Mouse (Mus musculus) monocyte, adult 2 months (primary cell): ENCODE measurements around the gene Prr3.
"Not testable (repeated sequence)": the region's sequence is repeated elsewhere in the genome, so short reads cannot be mapped to it uniquely, and the experiment has no call there.

ENCODE experiments used
- DNase-seq, 2 experiments: peaks; one replicate each; pipeline ENCODE4 v3.0.0; 2022; ENCODE audit warnings: low spot score in 2 of 2, low read depth in 1 of 2

Prr3 gene

DNA sequence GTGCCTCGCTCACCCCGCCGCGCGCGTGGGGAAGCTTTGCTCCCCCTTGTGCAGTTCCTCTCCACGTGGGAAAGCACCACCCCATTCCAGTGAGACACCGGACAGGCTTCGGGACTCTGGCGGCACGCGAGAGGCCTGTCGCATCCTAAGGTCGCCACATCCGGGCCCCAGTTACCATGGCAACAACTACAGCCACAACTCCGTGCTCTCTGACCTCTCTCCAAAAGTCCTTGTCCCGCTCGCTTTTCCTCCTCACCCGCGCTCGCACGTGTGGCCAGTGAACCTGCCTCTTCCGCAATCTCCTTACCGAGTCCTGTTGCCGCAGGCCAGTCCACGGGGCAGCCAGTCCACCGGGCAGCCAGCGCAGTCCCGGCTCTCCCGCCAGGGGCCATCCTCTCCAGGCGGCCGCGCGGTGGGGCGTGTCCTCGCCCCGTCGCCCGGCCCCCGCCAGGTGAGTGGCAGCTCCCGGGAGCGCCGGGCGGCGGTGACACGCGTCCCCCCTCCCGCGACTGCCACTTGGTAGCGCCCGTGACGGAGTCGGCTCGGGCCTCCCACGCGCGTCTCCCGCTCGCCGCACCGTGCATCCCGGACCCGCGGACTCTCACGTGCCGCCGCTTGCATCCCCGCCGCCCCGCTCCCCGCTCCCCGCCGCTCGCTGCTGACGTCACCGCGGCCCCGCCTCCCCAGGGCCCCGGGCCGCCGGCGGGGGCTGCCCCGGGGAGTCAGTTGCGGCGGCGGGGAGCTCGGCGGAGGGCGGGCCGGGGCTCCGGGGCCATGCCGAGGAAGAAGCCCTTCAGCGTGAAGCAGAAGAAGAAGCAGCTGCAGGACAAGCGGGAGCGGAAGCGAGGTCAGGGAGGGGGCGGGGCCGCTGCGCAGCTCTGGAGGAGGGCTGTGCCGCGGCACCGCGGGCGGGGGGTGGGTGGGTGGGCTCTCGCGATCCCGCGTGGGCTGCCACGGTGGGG, at the start of gene Prr3, which contains the start of gene Gnl1:
Prr3 (minus strand) TSS at position 836 of the 962 bp plus-strand sequence.
Gnl1 (plus strand) TSS at position 451 of the 962 bp plus-strand sequence.
- DNase-seq = peak; percentile 83 to 90

DNA sequence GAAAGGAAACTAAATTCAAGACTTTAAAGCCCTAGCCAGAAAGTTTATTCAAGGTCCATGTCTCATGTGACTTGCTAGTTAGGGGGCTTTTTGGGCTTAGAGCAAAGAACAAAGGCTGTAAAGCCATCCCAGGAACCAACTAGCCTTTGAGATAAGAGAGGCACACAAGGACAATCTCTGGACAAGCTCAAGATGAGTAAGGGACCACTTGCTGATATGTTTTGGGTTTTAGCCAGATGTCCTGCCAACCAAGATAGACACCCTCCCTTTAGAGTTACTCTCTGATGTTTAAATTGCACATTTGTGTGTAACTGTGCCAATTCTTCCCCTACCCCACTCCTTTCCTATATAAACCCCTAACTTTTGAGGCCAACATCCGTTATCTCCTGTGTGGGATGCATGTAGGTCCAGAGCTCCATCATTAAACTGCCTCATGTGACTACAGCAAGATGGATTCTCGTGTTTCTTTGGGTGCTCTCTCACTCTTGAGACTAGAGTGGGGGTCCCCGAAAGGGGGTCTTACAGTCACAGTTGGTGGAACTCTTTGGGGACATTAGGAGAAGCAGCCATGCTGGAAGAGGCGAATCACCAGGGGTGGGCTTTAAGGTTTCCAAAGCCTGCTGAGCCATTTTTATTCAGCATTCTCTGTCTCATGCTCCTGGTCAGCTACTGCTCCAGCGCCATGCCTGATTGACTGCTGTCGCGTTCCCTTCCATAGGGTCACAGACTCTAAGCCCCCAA, 49.0 kb upstream of the Prr3 start:
- no peak for DNase-seq

DNA sequence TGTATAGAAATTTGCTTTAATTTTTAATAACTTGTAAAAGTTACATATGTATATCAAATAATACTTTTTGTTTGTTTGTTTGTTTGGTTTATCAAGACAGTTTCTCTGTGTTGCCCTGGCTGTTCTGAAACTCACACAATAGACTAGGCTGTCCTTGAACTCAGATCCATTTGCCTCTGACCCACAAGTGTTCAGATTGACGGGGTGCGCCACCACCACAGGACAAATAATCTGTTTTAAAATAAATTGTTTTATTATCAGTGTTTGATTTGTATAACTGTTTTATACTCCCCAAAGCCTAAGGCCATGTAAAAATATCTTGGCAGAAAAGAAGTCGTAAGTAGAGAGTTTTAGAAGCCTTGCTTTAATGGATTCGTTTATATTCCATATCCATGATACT, 47.6 kb upstream of the Prr3 start:
- DNase-seq = no peak

DNA sequence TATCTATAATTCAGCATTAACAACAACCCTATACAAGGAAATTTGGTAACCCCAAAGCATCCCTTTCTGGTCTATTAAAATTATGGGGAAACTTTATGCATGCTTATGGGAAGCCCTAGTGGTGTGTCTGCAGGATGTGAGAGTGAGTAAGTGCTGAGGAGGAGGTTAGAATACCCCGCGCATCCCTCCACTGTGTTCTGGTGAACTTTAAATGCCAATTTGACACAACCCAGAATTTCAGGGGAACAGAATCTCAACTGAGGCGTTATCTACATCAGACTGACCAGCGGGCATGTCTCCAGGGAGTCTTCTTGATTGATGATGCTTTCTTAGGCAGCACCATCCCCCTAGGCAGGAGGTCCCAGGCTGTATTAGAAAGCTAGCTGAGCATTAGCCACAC, 45.9 kb upstream of the Prr3 start:
- DNase-seq = no peak

DNA sequence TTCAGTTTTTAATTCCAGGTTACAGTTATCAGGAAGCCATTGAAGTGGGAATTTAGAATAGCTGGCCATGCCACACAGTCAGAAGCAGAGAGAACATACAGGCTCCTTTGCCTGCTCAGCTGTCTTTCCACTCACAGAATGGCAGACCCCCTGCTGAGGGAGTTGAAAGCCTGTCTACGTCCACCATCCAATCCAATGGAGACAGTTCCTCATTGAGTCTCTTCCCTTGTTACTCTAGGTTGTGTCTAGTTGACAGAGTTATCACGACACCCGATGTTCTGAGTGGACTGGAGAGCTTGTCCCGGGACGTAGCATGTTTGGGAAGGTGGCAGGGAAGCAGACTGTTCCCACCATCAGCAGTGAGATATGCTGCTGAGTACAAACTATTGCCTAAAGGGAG, 45.2 kb upstream of the Prr3 start:
- no peak for DNase-seq

DNA sequence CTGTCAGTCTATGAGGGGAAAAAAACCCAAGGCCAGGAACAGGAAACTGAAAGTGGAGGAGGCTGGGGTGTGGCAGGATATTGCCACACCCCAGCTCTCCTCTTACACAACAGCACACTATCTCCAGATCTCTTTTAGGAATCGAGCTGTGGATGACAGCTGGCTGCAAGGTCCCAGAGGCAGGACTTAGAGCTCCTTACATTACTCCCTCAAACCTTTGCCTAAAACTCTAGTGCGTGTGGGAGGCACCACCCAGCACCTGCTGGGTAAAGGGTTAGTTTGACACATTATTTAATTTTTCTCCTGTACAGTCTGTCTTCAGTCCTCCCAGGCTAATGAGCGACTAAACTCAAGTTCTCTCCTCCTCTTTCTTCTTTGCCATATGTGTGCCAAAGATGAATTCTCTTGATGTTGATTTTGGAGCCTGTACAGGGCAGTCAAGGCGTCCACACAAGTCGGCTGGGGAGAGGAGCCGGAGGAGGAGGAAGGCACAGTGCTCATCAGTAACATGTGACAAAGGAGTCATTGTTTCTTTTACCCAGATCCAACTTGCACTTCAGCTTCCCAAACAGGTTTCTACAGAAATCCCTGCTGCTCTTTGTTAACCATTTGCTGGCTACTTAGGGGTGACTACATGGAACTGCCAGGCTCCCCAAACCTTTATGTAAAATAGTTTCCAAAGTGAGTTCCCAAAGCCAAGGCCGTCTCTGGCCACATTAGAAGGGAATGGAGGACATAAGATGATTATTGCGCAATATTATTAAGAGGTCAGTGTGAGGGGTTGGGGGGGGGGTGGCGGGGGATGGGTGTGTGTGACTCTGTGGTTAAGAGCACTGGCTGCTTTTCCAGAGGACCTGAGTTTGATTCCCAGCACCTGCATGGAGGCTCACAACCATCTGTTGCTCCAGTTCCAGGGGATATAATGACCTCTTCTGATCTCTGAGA, 43.9 kb upstream of the Prr3 start:
- DNase-seq = peak in 1 of 2 experiments; percentile 10

DNA sequence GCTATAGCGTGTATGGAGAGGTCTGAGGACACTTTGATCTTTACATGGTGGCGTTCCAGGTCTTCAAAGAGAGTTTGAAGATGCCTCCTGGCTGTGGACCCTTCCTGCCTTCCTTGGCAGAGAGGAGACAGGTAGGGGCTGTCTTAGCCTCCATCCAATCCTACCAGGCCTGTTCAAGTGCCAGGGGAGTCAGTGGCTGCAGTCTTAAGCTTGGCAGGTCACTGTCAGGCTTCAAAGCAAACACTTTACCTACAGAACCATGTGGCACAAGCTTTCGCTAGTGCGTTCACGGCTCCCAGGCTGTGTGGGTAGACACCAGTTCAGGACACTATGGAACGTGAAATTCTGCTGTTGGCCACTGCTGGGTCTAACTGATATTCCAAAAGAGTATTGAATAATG, 42.9 kb upstream of the Prr3 start:
- no peak for DNase-seq

DNA sequence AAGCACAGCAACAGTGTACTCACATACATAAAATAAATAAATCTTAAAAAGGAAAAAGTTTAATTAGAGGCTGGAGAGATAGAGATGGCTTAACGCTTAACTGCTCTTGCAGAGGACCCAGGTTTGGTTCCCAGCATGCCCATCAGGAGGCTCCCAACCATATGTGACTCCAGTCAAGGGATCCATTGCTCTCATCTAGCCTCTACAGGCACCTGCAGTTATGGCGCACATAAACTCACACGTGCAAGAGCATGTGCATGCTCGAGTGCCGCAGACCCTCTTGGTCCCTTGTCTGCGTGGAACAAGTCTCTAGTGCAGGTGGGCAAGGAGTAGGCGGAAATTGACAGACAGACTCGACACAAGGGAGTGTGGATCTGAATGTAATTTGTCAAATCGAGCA, 42.1 kb upstream of the Prr3 start:
- DNase-seq = no peak

DNA sequence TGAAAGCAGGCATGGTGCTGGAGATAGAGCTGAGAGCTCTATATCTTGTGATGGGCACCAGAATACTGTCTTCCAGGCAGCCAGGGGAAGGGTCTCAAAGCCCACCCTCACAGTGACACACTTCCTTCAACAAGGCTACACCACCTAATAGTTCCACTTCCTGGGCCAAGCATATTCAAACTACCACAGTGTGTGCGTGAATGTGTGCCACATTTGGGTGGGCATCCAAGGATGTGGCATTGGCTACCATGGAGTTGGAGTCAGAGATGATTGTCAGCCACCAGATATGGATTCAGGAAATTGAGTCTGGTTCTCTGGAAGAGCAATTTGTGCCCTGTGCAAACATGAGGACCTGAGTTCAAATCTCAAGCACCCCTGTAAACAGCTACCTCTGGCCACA, 41.3 kb upstream of the Prr3 start:
- DNase-seq = no peak

DNA sequence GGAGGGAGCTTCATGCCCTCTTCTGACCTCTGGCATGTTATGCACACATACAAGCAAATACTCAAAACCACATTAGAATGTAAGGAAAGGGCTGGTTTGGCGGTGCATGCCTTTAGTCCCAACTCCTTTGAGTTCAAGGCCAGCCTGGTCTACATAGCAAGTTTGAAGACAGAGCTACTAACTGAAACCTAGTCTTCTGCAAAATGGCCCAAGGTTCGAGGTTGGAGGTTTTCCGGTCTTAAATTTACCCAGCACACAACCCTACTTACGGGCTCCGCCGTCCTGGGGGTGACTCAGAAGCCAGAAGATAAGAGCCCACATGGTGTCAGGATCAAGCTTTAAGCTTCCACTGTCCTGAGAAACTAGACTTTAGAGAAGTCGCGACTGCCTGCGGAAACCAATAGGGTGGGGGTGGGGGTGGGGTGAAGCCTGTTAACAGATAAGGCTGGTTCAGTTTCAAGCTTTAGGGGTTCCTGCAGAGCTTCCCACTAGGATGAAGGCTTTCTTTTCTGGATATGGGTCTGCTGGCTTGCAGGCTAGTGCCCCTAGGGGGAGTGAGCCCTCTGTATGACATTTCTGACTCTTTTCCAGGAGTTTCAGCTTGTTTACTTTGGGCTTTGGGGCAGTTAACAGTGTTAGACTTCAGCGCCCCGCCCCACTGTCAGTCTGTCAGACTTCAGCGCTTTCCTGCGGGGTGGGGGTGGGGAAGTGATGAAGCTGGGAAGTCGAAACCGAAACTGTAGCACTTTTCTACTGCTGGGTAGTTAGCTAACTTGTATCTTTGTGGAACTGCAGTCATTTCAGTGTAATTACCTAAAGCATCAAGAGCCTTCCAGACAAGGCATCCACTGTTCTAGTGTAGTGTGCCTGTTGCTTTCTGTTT, 40.4 kb upstream of the Prr3 start, which contains the start of gene H2-T24:
H2-T24 (minus strand) TSS at position 370 of the 883 bp plus-strand sequence.
- peak; percentile 54 to 73 for DNase-seq

DNA sequence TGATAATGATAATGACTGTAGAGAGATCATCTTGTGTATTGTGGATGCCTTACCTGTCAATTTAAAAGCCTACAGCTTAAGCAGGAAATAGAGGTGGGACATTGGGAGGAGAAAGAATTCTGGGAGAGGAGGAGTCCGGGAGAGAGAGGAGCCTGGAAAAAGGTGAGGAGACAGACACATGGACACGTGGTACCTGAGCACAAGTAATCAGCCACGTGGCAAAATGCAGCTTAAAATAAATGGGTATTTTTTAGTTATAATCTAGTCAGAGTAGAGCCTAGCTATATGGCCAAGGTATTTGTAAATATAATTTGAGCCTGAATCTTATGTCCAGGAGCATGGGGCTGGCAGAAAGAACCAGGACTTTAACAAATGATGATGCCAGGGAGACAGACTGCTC, 39.5 kb upstream of the Prr3 start:
- no peak for DNase-seq

DNA sequence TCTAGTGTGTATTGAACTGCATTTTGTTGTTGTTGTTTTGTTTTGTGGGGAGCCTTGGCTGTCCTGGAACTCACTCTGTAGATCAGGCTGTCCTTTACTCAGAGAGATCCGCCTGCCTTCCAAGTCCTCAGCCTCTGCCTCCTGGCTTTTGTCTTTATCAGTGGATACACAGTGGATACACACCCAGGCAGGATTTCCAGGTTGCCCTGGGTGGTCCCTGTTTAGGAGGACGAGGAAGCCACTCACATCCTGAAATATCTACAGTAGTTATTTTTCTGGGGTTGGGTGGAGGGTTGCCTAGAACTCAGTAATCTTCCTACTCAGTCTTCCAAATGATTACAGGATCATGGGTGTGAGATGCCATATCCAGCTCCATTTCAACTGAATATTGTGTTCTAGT, 38.9 kb upstream of the Prr3 start:
- no peak for DNase-seq

DNA sequence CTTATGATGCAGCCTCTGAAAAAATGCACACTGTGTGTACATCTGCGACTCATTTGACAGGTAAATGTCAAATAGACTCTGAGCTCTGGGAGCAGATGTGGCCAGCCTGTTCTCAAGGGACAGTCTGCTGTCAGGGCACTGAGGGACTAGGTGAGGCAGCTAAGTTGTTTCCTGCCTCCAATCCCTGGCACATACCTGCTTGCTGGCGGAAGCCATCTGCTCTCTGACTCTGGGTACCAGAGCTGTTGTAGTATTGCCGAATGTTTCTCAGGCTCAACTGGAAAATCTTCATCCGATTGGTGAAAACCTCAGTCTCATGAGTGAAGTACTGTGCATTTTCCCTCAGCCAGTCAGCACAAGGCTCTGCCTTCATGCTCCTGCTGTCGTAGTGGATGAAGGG, 37.0 kb upstream of the Prr3 start:
- DNase-seq = no peak

DNA sequence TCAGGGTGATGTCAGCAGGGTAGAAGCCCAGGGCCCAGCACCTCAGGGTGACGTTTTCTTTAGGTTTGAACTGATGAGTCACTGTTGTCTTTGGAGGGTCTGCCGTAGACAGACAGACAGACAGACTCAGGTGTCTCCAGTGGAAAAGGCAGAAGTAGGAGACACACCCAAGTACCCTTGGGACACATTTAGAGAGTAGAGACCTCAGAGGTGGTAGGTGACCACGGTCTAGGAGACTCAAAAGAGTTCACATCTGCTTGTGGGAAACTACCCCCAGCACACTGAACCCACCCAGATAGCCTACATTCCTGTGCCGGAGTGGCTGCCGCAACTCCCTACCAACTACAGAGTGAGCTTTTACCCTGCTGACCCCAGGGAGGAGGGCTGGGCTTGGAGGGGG, 34.9 kb upstream of the Prr3 start:
- DNase-seq = no peak

DNA sequence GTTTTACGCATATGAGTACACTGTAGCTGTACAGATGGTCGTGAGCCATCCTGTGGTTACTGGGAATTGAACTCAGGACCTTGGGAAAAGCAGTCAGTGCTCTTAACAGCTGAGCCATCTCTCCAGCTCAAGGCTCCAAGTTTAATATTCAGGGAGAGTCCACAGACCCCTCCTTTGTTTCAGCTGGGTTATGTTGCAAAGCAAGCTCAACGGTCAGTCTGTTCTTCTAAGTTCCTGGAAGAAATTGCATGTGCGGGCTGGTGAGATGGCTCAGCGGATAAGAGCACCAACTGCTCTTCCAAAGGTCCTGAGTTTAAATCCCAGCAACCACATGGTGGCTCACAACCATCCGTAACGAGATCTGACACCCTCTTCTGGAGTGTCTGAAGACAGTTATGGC, 24.4 kb upstream of the Prr3 start:
- not testable (repeated sequence) for DNase-seq

DNA sequence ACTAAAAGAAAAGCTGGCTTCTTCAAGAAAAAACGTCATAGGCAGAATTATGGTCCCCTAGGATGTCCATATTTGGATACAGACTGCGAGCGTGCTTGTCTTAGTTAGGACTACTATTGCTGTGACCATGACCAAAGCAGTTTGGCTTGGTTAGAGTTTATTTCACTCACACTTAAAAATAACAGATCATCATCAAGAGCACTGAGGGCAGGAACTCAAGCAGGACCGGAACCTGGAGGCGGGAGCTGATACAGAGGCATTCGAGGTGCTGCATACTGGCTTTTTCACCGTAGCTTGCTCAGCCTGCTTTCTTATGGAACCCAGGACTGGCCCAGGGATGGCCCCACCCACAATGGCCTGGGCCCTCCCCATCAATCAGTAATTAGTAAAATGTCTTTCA, 23.3 kb upstream of the Prr3 start:
- no peak for DNase-seq

DNA sequence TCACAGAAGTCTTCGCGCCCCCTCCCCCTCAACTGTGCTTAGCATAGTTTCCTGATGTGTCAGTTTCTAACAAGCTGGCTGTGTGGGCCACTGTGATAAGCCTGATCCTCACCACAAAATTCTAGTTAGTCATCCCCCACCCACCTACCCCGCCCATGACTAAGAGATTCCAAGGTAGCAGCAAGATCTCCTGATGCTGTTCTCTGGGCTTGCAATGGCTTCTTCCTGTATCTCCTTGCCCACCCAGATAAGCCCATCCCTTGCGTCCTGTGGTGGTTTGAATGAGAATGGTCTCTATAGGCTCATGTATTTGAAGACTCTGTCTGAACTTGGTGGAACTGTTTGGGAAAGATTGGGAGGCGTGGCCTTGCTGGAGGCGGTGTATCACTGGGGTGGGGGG, 21.9 kb upstream of the Prr3 start:
- no peak for DNase-seq

DNA sequence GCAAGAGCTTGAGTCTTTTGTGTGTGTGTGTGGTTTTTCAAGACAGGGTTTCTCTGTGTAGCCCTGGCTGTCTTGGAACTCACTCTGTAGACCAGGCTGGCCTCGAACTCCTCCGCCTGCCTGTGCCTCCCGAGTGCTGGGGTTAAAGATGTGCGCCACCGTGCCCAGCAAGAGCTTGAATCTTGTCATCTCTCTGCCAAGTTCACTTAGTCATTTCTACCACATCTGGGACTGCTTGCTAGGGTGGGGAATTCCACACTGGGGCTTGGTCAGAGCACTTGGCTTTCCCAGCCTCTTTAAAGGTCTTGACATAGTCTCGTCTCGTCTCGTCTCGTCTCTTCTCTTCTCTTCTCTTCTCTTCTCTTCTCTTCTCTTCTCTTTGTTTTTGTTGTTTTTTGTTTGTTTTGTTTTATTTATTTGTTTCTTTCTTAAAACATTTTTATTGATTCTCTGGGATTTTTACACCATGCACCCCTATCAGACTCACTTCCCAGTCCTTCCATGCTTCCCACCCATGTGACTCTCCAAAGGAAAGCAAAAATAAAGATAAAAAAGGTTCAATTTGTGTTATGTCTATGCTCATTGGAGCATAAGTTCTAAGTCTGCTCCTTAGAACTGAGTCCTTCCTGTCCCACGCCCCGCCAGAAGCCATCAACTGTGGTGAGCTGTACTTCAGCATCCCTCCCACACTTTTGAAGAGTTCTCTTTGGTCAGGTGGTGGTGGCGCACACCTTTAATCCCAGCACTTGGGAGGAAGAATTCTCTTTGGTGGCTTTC, 21.3 kb upstream of the Prr3 start:
- DNase-seq = no peak

DNA sequence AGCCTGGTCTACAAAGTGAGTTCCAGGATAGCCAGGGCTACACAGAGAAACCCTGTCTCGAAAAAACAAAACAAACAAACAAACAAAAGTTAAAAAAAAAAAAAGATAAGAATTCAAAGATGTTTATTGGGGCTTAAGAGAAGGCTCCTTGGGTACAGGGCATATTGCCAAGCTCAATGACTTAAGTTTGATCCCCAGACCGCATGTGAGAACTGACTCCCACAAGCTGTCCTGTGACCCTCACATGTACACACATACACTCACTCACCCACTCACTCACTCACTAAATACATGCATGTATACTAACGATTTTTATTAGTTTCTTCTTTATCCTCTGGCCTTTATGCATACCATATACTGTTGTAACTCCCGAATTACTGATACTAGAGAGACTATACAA, 20.3 kb upstream of the Prr3 start:
- DNase-seq = no peak
